Mouse (Mus musculus): ENCODE results near the gene Helq. TPM values are rescaled to one million over a fixed set of nuclear protein-coding genes. Genes with fewer than 3 reads are reported as not detected.

Helq gene
- total and polyA plus RNA-seq, 3 experiments = 22.7 to 32.2 TPM; not detected in 1

Other genes starting within 250 kb of the Helq start
- gene Plac8, start 226.4 kb downstream of the Helq start, total RNA-seq (2012; rRNA removed) = 4.9 and 7.1 TPM in 2 replicates
- gene Plac8, start 226.4 kb downstream of the Helq start, polyA plus RNA-seq (2012; ENCODE audit: insufficient read depth in 1 of 2, insufficient read length in 2 of 2, low read depth in 1 of 2, low replicate concordance in 2 of 2, missing spikeins in 1 of 2) = 10 to 100 TPM in 1 of 2 experiments, not detected in 1; 10.6 TPM
- 30.9 and 35.4 TPM in 2 replicates for gene Coq2, start 123.5 kb downstream of the Helq start, total RNA-seq (2012; rRNA removed)
- gene Coq2, start 123.5 kb downstream of the Helq start, polyA plus RNA-seq (2012; ENCODE audit: insufficient read depth in 1 of 2, insufficient read length in 2 of 2, low read depth in 1 of 2, low replicate concordance in 2 of 2, missing spikeins in 1 of 2) = 10 to 100 TPM in 1 of 2 experiments, not detected in 1; 56.1 TPM
- not detected in 2 replicates for gene Hpse, start 78.9 kb downstream of the Helq start, total RNA-seq (2012; rRNA removed)
- under 1 TPM in 1 of 2 experiments, not detected in 1; 0.03 TPM for gene Hpse, start 78.9 kb downstream of the Helq start, polyA plus RNA-seq (2012; ENCODE audit: insufficient read depth in 1 of 2, insufficient read length in 2 of 2, low read depth in 1 of 2, low replicate concordance in 2 of 2, missing spikeins in 1 of 2)
- 110 and 135 TPM in 2 replicates for gene Mrps18c, start within 50 bp of the Helq start, total RNA-seq (2012; rRNA removed)
- 100 to 1,000 TPM in 1 of 2 experiments, not detected in 1; 135 TPM for gene Mrps18c, start within 50 bp of the Helq start, polyA plus RNA-seq (2012; ENCODE audit: insufficient read depth in 1 of 2, insufficient read length in 2 of 2, low read depth in 1 of 2, low replicate concordance in 2 of 2, missing spikeins in 1 of 2)
- gene Abraxas1, start 22.4 kb upstream of the Helq start, total RNA-seq (2012; rRNA removed) = 14.2 and 15.1 TPM in 2 replicates
- gene Abraxas1, start 22.4 kb upstream of the Helq start, polyA plus RNA-seq (2012; ENCODE audit: insufficient read depth in 1 of 2, insufficient read length in 2 of 2, low read depth in 1 of 2, low replicate concordance in 2 of 2, missing spikeins in 1 of 2) = 10 to 100 TPM in 1 of 2 experiments, not detected in 1; 26.4 TPM
- gene Gpat3, start 47.1 kb upstream of the Helq start, total RNA-seq (2012; rRNA removed) = 0.04 and 0.10 TPM in 2 replicates
- under 1 TPM in 1 of 2 experiments, not detected in 1; 0.13 TPM for gene Gpat3, start 47.1 kb upstream of the Helq start, polyA plus RNA-seq (2012; ENCODE audit: insufficient read depth in 1 of 2, insufficient read length in 2 of 2, low read depth in 1 of 2, low replicate concordance in 2 of 2, missing spikeins in 1 of 2)